Mouse (Mus musculus) neural tube, embryonic 12.5 days (tissue): ENCODE measurements around the gene Xndc1. TPM values are rescaled to one million over a fixed set of nuclear protein-coding genes. Genes with fewer than 3 reads are reported as not detected.
"Not testable (repeated sequence)": the region's sequence is repeated elsewhere in the genome, so short reads cannot be mapped to it uniquely, and the experiment has no call there.

Experiments used
- ATAC-seq: fragments of 200-750 bp; cut with Nextera tagmentation; 2 replicates; pipeline ENCODE4 v1.8.0; 2017; ENCODE audit warnings: low read depth, mild to moderate bottlenecking, moderate TSS enrichment, moderate library complexity; ENCODE audit not compliant: low FRiP score
- H3K27ac ChIP-seq: fragments of 300-500 bp; sonication (generic); 2 replicates; pipeline ENCODE4 v1.5.1; 2016
- H3K27me3 ChIP-seq: fragments of 300-500 bp; sonication (generic); replicated peaks from 2 replicates; pipeline ENCODE4 v1.6.1; 2016; ENCODE audit warnings: mild to moderate bottlenecking
- H3K36me3 ChIP-seq: fragments of 300-500 bp; sonication (generic); 2 replicates; pipeline ENCODE4 v1.6.1; 2016; ENCODE audit warnings: mild to moderate bottlenecking
- H3K4me1 ChIP-seq: fragments of 300-500 bp; sonication (generic); 2 replicates; pipeline ENCODE4 v1.6.1; 2016
- H3K4me2 ChIP-seq: fragments of 300-500 bp; sonication (generic); replicated peaks from 2 replicates; pipeline ENCODE4 v1.6.1; 2016; ENCODE audit warnings: mild to moderate bottlenecking
- H3K4me3 ChIP-seq: fragments of 300-500 bp; sonication (generic); 2 replicates; pipeline ENCODE4 v1.5.1; 2016
- H3K9ac ChIP-seq: fragments of 300-500 bp; sonication (generic); 2 replicates; pipeline ENCODE4 v1.6.1; 2016; ENCODE audit warnings: mild to moderate bottlenecking
- H3K9me3 ChIP-seq: fragments of 300-500 bp; sonication (generic); 2 replicates; pipeline ENCODE4 v1.6.1; 2016; ENCODE audit warnings: mild to moderate bottlenecking
- WGBS: fragments of 180-500 bp; shearing (Covaris S2); methylation state at CpG from one replicate; pipeline ENCODE4 v1.1.7; 2016; 5-methylcytosine and 5-hydroxymethylcytosine counted together
- polyA plus RNA-seq: library from polyadenylated mRNA; unstranded; fragments of >200 nt; fragmentation: Nextera tagmentation; extraction: Ambion mirVana; gene quantifications from 2 replicates; pipeline ENCODE4 v1.2.1, GENCODE M21; 2016

Xndc1 gene
- polyA plus RNA-seq, 1 experiment from 2014 or later, result 34.2 TPM

GRCm38 (mm10) chr7:102042314-102042713, 23.0 kb upstream of the Xndc1 start:
- WGBS, result 88% methylated on average over 2 of the region's 2 CpGs
- no peak overlapping the region for H3K4me2 ChIP-seq
- no peak overlapping the region for H3K9ac ChIP-seq
- no peaks in the 10 kb centered on the region for H3K9me3 ChIP-seq
- no peaks in the 10 kb centered on the region for H3K4me1 ChIP-seq
- H3K36me3 ChIP-seq, result peaks cover 39% of the 10 kb centered on the region
- H3K27ac ChIP-seq, result no peak overlapping the region
- H3K27me3 ChIP-seq, result no peaks in the 10 kb centered on the region
- ATAC-seq, result no peak
- no peak overlapping the region for H3K4me3 ChIP-seq

- H3K36me3 ChIP-seq, result peaks cover 19% of the 10 kb centered on the region
- H3K4me3 ChIP-seq, H3K4me1 ChIP-seq, ATAC-seq, H3K9ac ChIP-seq, H3K27me3 ChIP-seq, H3K27ac ChIP-seq, H3K9me3 ChIP-seq, H3K4me2 ChIP-seq: not testable (repeated sequence)
Measured at GRCm38 (mm10) chr7:102048524-102048923, 16.8 kb upstream of the Xndc1 start.

- Histone ChIP-seq H3K9ac (no peak overlapping the region), H3K4me1 (peaks cover 16% of the 10 kb centered on the region), H3K4me2 (no peak overlapping the region), H3K9me3 (no peaks in the 10 kb centered on the region), H3K27ac (no peak overlapping the region), H3K27me3 (no peaks in the 10 kb centered on the region), H3K36me3 (peaks cover 17% of the 10 kb centered on the region), H3K4me3 (no peak overlapping the region)
- no peak for ATAC-seq
- WGBS, result 90% methylated on average over 3 of the region's 3 CpGs
Measured at GRCm38 (mm10) chr7:102061353-102061752, 4.0 kb upstream of the Xndc1 start.

GRCm38 (mm10) chr7:102062203-102062602, 3.1 kb upstream of the Xndc1 start:
- Histone ChIP-seq H3K36me3 (peaks cover 11% of the 10 kb centered on the region), H3K27me3 (no peaks in the 10 kb centered on the region), H3K4me2 (no peak overlapping the region), H3K4me3 (no peak overlapping the region), H3K4me1 (peaks cover 19% of the 10 kb centered on the region), H3K27ac (no peak overlapping the region), H3K9me3 (no peaks in the 10 kb centered on the region), H3K9ac (no peak overlapping the region)
- WGBS, result 92% methylated on average over 1 of the region's 1 CpGs
- ATAC-seq, result no peak

GRCm38 (mm10) chr7:102063891-102064290, 1.4 kb upstream of the Xndc1 start:
- peaks cover 19% of the 10 kb centered on the region for H3K4me1 ChIP-seq
- no peak overlapping the region for H3K27ac ChIP-seq
- H3K9me3 ChIP-seq, result no peaks in the 10 kb centered on the region
- peak overlapping the region; percentile 65 for H3K4me3 ChIP-seq
- ATAC-seq, result no peak
- peak overlapping the region; percentile 65 for H3K4me2 ChIP-seq
- H3K9ac ChIP-seq, result no peak overlapping the region
- H3K36me3 ChIP-seq, result peaks cover 8% of the 10 kb centered on the region
- no peaks in the 10 kb centered on the region for H3K27me3 ChIP-seq
- 94% methylated on average over 9 of the region's 9 CpGs for WGBS

- ATAC-seq, result peak; percentile 67
- H3K9me3 ChIP-seq, result no peaks in the 10 kb centered on the region
- H3K9ac ChIP-seq, result peak overlapping the region; percentile 64
- peaks cover 19% of the 10 kb centered on the region for H3K4me1 ChIP-seq
- peak overlapping the region; percentile 65 for H3K4me3 ChIP-seq
- WGBS, result under 1% methylated on average over 9 of the region's 9 CpGs
- peaks cover under 1% of the 10 kb centered on the region for H3K36me3 ChIP-seq
- peak overlapping the region; percentile 65 for H3K4me2 ChIP-seq
- H3K27me3 ChIP-seq, result no peaks in the 10 kb centered on the region
- H3K27ac ChIP-seq, result peak overlapping the region; percentile 47
Measured at GRCm38 (mm10) chr7:102064655-102065045, 661 bp upstream of the Xndc1 start.

GRCm38 (mm10) chr7:102066363-102066762, 1.1 kb downstream of the Xndc1 start:
- peaks cover 3% of the 10 kb centered on the region; the same call in 1 of the 2 replicates for H3K36me3 ChIP-seq
- no peak overlapping the region for H3K27ac ChIP-seq
- ATAC-seq, result no peak

GRCm38 (mm10) chr7:102076714-102077296, 11.5 kb downstream of the Xndc1 start:
- no peak overlapping the region for H3K9ac ChIP-seq
- 83% methylated on average over 7 of the region's 7 CpGs for WGBS
- H3K27me3 ChIP-seq, result no peaks in the 10 kb centered on the region
- peaks cover 81% of the 10 kb centered on the region for H3K36me3 ChIP-seq
- no peak for ATAC-seq
- no peaks in the 10 kb centered on the region for H3K4me1 ChIP-seq
- H3K27ac ChIP-seq, result no peak overlapping the region
- H3K4me3 ChIP-seq, result no peak overlapping the region
- no peaks in the 10 kb centered on the region for H3K9me3 ChIP-seq
- H3K4me2 ChIP-seq, result no peak overlapping the region

More at GRCm38 (mm10) chr7:102066363-102066762, 1.1 kb downstream of the Xndc1 start:
- H3K9me3 ChIP-seq, result no peaks in the 10 kb centered on the region
- H3K4me3 ChIP-seq, result peak overlapping the region; percentile 65
- peak overlapping the region; percentile 64; the same call in 1 of the 2 replicates for H3K9ac ChIP-seq
- peak overlapping the region; percentile 65 for H3K4me2 ChIP-seq
- WGBS, result 86% methylated on average over 6 of the region's 6 CpGs
- no peaks in the 10 kb centered on the region for H3K27me3 ChIP-seq
- peaks cover 19% of the 10 kb centered on the region for H3K4me1 ChIP-seq

- H3K27ac ChIP-seq, result no peak overlapping the region
- WGBS, result 83% methylated on average over 7 of the region's 7 CpGs
- H3K9me3 ChIP-seq, result no peaks in the 10 kb centered on the region
- no peak for ATAC-seq
- H3K4me3 ChIP-seq, result no peak overlapping the region
- peaks cover 83% of the 10 kb centered on the region for H3K36me3 ChIP-seq
- no peaks in the 10 kb centered on the region for H3K4me1 ChIP-seq
- H3K4me2 ChIP-seq, result no peak overlapping the region
- H3K9ac ChIP-seq, result no peak overlapping the region
- no peaks in the 10 kb centered on the region for H3K27me3 ChIP-seq
Measured at GRCm38 (mm10) chr7:102078517-102078916, 13.2 kb downstream of the Xndc1 start.

- Histone ChIP-seq H3K9me3 (no peaks in the 10 kb centered on the region), H3K27me3 (no peaks in the 10 kb centered on the region), H3K4me2 (no peak overlapping the region), H3K9ac (no peak overlapping the region), H3K27ac (no peak overlapping the region), H3K4me3 (no peak overlapping the region), H3K36me3 (peaks cover 85% of the 10 kb centered on the region), H3K4me1 (no peaks in the 10 kb centered on the region)
- 96% methylated on average over 8 of the region's 8 CpGs for WGBS
- no peak for ATAC-seq
Measured at GRCm38 (mm10) chr7:102080311-102080710, 15.0 kb downstream of the Xndc1 start.

GRCm38 (mm10) chr7:102081784-102082183, 16.5 kb downstream of the Xndc1 start:
- ATAC-seq, result no peak
- H3K27me3 ChIP-seq, result no peaks in the 10 kb centered on the region
- H3K4me3 ChIP-seq, result no peak overlapping the region
- H3K36me3 ChIP-seq, result peaks cover 73% of the 10 kb centered on the region
- H3K9me3 ChIP-seq, result no peaks in the 10 kb centered on the region
- H3K4me2 ChIP-seq, result no peak overlapping the region
- no peak overlapping the region for H3K9ac ChIP-seq
- WGBS, result 95% methylated on average over 5 of the region's 5 CpGs
- no peak overlapping the region for H3K27ac ChIP-seq
- no peaks in the 10 kb centered on the region for H3K4me1 ChIP-seq

- H3K4me1 ChIP-seq, result no peaks in the 10 kb centered on the region
- H3K4me2 ChIP-seq, result no peak within 1 kb of the TSS
- no peak within 1 kb of the TSS for H3K9ac ChIP-seq
- H3K27me3 ChIP-seq, result no peaks in the 10 kb centered on the region
- no peak for ATAC-seq
- H3K27ac ChIP-seq, result no peak within 1 kb of the TSS
- peaks cover 63% of the 10 kb centered on the region for H3K36me3 ChIP-seq
- no peak within 1 kb of the TSS for H3K4me3 ChIP-seq
- H3K9me3 ChIP-seq, result no peaks in the 10 kb centered on the region
- WGBS, result 83% methylated on average over 5 of the region's 5 CpGs
Measured at GRCm38 (mm10) chr7:102082816-102083215, 17.5 kb downstream of the Xndc1 start, which contains the start of gene Trpc2. Gene Trpc2, plus strand, starts transcription at chr7:102083116.

GRCm38 (mm10) chr7:102084041-102084696, 18.9 kb downstream of the Xndc1 start:
- WGBS, result 92% methylated on average over 26 of the region's 26 CpGs
- Histone ChIP-seq H3K27ac (no peak overlapping the region), H3K27me3 (no peaks in the 10 kb centered on the region), H3K4me2 (no peak overlapping the region), H3K4me1 (no peaks in the 10 kb centered on the region), H3K9ac (no peak overlapping the region), H3K4me3 (no peak overlapping the region), H3K36me3 (peaks cover 58% of the 10 kb centered on the region), H3K9me3 (no peaks in the 10 kb centered on the region)
- no peak for ATAC-seq
